Mouse (Mus musculus) liver, embryonic 14.5 days (tissue): ENCODE results near the gene Utrn.

Source experiments
- CTCF ChIP-seq: IDR thresholded peaks from 2 replicates; pipeline ENCODE4 v1.5.1; 2016; ENCODE audit warnings: antibody characterized with exemption, low read depth, control low read depth
- EP300 ChIP-seq: IDR thresholded peaks from 2 replicates; pipeline ENCODE4 v1.6.1; 2016; ENCODE audit warnings: antibody characterized with exemption, low read depth

DNA sequence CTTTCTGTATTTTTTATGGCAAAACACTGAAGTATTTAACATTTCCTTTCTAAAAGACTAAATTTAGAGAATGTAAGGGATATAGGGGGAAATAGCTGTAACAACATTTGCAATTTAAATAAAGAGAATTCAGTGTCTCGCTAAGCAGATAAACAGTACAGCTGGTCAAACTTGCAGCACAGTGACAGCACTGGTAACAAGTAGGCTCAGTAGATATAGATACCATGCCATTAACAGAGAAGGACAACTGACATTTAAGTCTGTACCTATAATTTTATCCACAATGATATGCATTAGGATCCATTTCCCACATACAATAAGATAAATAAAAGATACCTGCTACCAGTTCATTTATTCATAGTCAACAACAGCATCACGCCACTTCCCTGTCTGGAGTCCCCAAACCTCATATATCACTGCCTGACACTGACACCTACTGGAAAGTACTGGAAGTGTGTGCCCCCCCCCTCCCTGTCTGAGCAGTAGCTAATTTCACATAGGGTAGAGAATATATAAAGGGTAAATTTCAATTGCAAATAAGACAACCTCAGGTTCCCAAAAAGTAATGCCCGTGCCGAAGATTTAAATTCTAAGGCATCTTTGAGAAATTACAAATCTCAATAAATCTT lies 256.8 kb downstream of the Utrn start:
- TF ChIP-seq CTCF (peak; percentile 66), EP300 (no peak)
